Mouse (Mus musculus) stomach, embryonic 16.5 days (tissue): ENCODE results near the gene Xcl1. TPM values are rescaled to one million over a fixed set of nuclear protein-coding genes. Genes with fewer than 3 reads are reported as not detected.

ENCODE experiments used
- ATAC-seq: fragments of 200-750 bp; cut with Nextera tagmentation; 2 replicates; pipeline ENCODE4 v1.8.0; 2017; ENCODE audit warnings: moderate number of reproducible peaks, moderate TSS enrichment; ENCODE audit not compliant: insufficient read depth, low FRiP score
- H3K27ac ChIP-seq: fragments of 300-500 bp; sonication (generic); 2 replicates; pipeline ENCODE4 v1.5.1; 2014; ENCODE audit warnings: low read length
- H3K27me3 ChIP-seq: fragments of 300-500 bp; sonication (generic); 2 replicates; pipeline ENCODE4 v1.6.1; 2014; ENCODE audit warnings: low read length, control low read depth, mixed read lengths; ENCODE audit not compliant: control insufficient read depth, insufficient read depth
- H3K36me3 ChIP-seq: fragments of 300-500 bp; sonication (generic); 2 replicates; pipeline ENCODE4 v1.6.1; 2014; ENCODE audit warnings: low read length; ENCODE audit not compliant: control insufficient read depth, insufficient read depth
- H3K4me1 ChIP-seq: fragments of 300-500 bp; sonication (generic); 2 replicates; pipeline ENCODE4 v1.6.1; 2014; ENCODE audit warnings: low read length, control low read depth, mixed read lengths; ENCODE audit not compliant: control insufficient read depth, insufficient read depth
- H3K4me2 ChIP-seq: fragments of 300-500 bp; sonication (generic); 2 replicates; pipeline ENCODE4 v1.6.1; 2014; ENCODE audit warnings: low read depth, low read length, mixed read lengths
- H3K4me3 ChIP-seq: fragments of 300-500 bp; sonication (generic); replicated peaks from 2 replicates; pipeline ENCODE4 v1.5.1; 2014; ENCODE audit warnings: mild to moderate bottlenecking, low read length
- H3K9ac ChIP-seq: fragments of 300-500 bp; sonication (generic); 2 replicates; pipeline ENCODE4 v1.6.1; 2014; ENCODE audit warnings: low read length
- H3K9me3 ChIP-seq: fragments of 300-500 bp; sonication (generic); replicated peaks from 2 replicates; pipeline ENCODE4 v1.6.1; 2016; ENCODE audit warnings: low read length, control low read depth; ENCODE audit not compliant: control insufficient read depth
- WGBS: fragments of 180-500 bp; shearing (Covaris S2); extraction: QIAGEN DNeasy Blood & Tissue Kit; methylation state at CpG from one replicate; pipeline ENCODE4 v1.1.7; 2014; 5-methylcytosine and 5-hydroxymethylcytosine counted together
- polyA plus RNA-seq: library from polyadenylated mRNA; unstranded; fragments of >200 nt; fragmentation: Nextera tagmentation; extraction: Ambion mirVana; gene quantifications from 2 replicates; pipeline ENCODE4 v1.2.1, GENCODE M21; 2015

Gene Xcl1
- polyA plus RNA-seq, 1 experiment from 2014 or later, result not detected

- Histone ChIP-seq H3K27ac (no peak overlapping the region), H3K4me3 (no peak overlapping the region), H3K27me3 (no peaks in the 10 kb centered on the region), H3K9me3 (no peaks in the 10 kb centered on the region), H3K4me2 (no peak overlapping the region), H3K9ac (no peak overlapping the region), H3K36me3 (no peaks in the 10 kb centered on the region), H3K4me1 (peaks cover 17% of the 10 kb centered on the region; the same call in 1 of the 2 replicates)
- 37% methylated on average over 5 of the region's 5 CpGs for WGBS
- no peak for ATAC-seq
These were observed 38.0 kb downstream of the Xcl1 start for GRCm38 (mm10) chr1:164897163-164897817.

GRCm38 (mm10) chr1:164896211-164897145, 38.8 kb downstream of the Xcl1 start:
- H3K4me1 ChIP-seq, result peaks cover 17% of the 10 kb centered on the region; the same call in 1 of the 2 replicates
- H3K27ac ChIP-seq, result no peak overlapping the region; the same call in 1 of the 2 replicates
- H3K4me3 ChIP-seq, result no peak overlapping the region
- H3K36me3 ChIP-seq, result no peaks in the 10 kb centered on the region
- no peak overlapping the region for H3K4me2 ChIP-seq
- no peaks in the 10 kb centered on the region for H3K9me3 ChIP-seq
- no peak overlapping the region for H3K9ac ChIP-seq
- H3K27me3 ChIP-seq, result no peaks in the 10 kb centered on the region
- WGBS, result 40% methylated on average over 16 of the region's 16 CpGs
- 0 out of 2 replicates have a peak, but pooled peaks have one; percentile 16 for ATAC-seq

GRCm38 (mm10) chr1:164895806-164896205, 39.5 kb downstream of the Xcl1 start:
- 71% methylated on average over 2 of the region's 2 CpGs for WGBS
- H3K36me3 ChIP-seq, result no peaks in the 10 kb centered on the region
- no peak for ATAC-seq

GRCm38 (mm10) chr1:164890366-164890765, 45.0 kb downstream of the Xcl1 start:
- no peaks in the 10 kb centered on the region for H3K27me3 ChIP-seq
- no peak overlapping the region for H3K9ac ChIP-seq
- no peak overlapping the region for H3K4me3 ChIP-seq
- no peak overlapping the region for H3K27ac ChIP-seq
- no peak for ATAC-seq
- H3K4me2 ChIP-seq, result no peak overlapping the region
- no peaks in the 10 kb centered on the region for H3K9me3 ChIP-seq
- 69% methylated on average over 4 of the region's 4 CpGs for WGBS
- H3K36me3 ChIP-seq, result no peaks in the 10 kb centered on the region
- H3K4me1 ChIP-seq, result no peaks in the 10 kb centered on the region

More at GRCm38 (mm10) chr1:164895806-164896205, 39.5 kb downstream of the Xcl1 start:
- H3K27me3 ChIP-seq, result no peaks in the 10 kb centered on the region
- H3K4me3 ChIP-seq, result no peak overlapping the region
- H3K4me2 ChIP-seq, result no peak overlapping the region
- no peaks in the 10 kb centered on the region for H3K9me3 ChIP-seq
- no peak overlapping the region; the same call in 1 of the 2 replicates for H3K27ac ChIP-seq
- H3K9ac ChIP-seq, result no peak overlapping the region
- H3K4me1 ChIP-seq, result peaks cover 17% of the 10 kb centered on the region; the same call in 1 of the 2 replicates

DNA sequence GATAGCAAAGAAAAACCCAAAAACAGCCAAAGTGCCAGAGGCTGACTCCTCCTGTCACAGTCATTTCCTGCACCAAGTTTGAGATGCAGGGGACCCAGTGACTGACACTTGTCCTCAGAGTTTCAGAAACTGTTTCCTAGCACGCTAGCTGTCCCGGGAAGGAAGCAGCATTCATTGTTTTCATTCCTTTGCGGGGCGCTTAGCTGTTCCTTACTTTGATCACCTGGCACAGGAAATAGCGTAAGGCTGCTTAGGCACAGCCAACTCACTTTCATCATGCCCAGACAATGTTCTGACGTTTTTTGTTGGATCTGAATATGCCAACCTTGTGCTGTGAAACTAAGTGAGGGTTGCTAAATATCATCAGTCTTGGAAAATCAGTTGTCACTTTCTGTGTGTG, 46.8 kb downstream of the Xcl1 start:
- 58% methylated on average over 6 of the region's 6 CpGs for WGBS
- Histone ChIP-seq H3K9me3 (no peaks in the 10 kb centered on the region), H3K27ac (no peak overlapping the region), H3K4me2 (no peak overlapping the region), H3K36me3 (no peaks in the 10 kb centered on the region), H3K4me3 (no peak overlapping the region), H3K9ac (no peak overlapping the region), H3K4me1 (no peaks in the 10 kb centered on the region), H3K27me3 (no peaks in the 10 kb centered on the region)
- no peak for ATAC-seq

GRCm38 (mm10) chr1:164887775-164888174, 47.6 kb downstream of the Xcl1 start:
- H3K27ac ChIP-seq, result no peak overlapping the region
- no peak overlapping the region for H3K4me2 ChIP-seq
- WGBS, result 71% methylated on average over 2 of the region's 2 CpGs
- no peaks in the 10 kb centered on the region for H3K36me3 ChIP-seq
- H3K27me3 ChIP-seq, result no peaks in the 10 kb centered on the region
- no peak overlapping the region for H3K4me3 ChIP-seq
- H3K9me3 ChIP-seq, result no peaks in the 10 kb centered on the region
- ATAC-seq, result no peak
- no peak overlapping the region for H3K9ac ChIP-seq
- no peaks in the 10 kb centered on the region for H3K4me1 ChIP-seq

DNA sequence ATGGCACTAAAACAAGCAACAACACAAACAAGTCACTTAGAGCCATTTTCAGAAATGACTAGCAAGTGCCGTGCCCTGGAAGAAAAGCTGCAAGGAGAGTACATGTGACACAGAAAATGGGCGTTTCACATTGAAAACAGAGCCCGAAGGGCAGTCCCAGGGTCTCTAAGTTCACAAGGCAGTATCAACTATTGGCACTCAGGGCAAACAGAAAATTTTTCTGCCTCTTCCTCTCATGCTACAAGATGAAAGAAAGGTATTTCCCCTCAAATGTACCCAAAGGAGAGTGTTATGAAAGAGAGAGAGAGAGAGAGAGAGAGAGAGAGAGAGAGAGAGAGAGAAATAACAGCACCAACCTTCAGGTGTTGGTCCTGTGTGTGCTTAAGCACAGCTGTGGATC, 53.4 kb downstream of the Xcl1 start:
- no peaks in the 10 kb centered on the region for H3K27me3 ChIP-seq
- no peak overlapping the region for H3K4me2 ChIP-seq
- no peaks in the 10 kb centered on the region for H3K9me3 ChIP-seq
- H3K4me1 ChIP-seq, result no peaks in the 10 kb centered on the region
- no peak overlapping the region for H3K27ac ChIP-seq
- WGBS, result 65% methylated on average over 3 of the region's 3 CpGs
- H3K4me3 ChIP-seq, result no peak overlapping the region
- H3K36me3 ChIP-seq, result no peaks in the 10 kb centered on the region
- no peak for ATAC-seq
- no peak overlapping the region for H3K9ac ChIP-seq
